Mouse (Mus musculus) kidney, embryonic 15.5 days (tissue): ENCODE measurements around the gene C1ql4. TPM values are rescaled to one million over a fixed set of nuclear protein-coding genes. Genes with fewer than 3 reads are reported as not detected.

Experiments used
- ATAC-seq: fragments of 200-750 bp; cut with Nextera tagmentation; replicated peaks from 2 replicates; pipeline ENCODE4 v1.8.0; 2017; ENCODE audit warnings: moderate TSS enrichment; ENCODE audit not compliant: low FRiP score
- H3K27ac ChIP-seq: fragments of 300-500 bp; sonication (generic); 2 replicates; pipeline ENCODE4 v1.5.1; 2015; ENCODE audit warnings: mild to moderate bottlenecking, inconsistent platforms
- H3K27me3 ChIP-seq: fragments of 300-500 bp; sonication (generic); 2 replicates; pipeline ENCODE4 v1.6.1; 2015; ENCODE audit warnings: inconsistent platforms
- H3K36me3 ChIP-seq: fragments of 300-500 bp; sonication (generic); 2 replicates; pipeline ENCODE4 v1.6.1; 2015; ENCODE audit warnings: inconsistent platforms
- H3K4me1 ChIP-seq: fragments of 300-500 bp; sonication (generic); 2 replicates; pipeline ENCODE4 v1.6.1; 2015; ENCODE audit warnings: inconsistent platforms
- H3K4me2 ChIP-seq: fragments of 300-500 bp; sonication (generic); 2 replicates; pipeline ENCODE4 v1.6.1; 2015; ENCODE audit warnings: moderate library complexity, mild to moderate bottlenecking, inconsistent platforms
- H3K4me3 ChIP-seq: fragments of 300-500 bp; sonication (generic); replicated peaks from 2 replicates; pipeline ENCODE4 v1.5.1; 2015; ENCODE audit warnings: mild to moderate bottlenecking, inconsistent platforms
- H3K9ac ChIP-seq: fragments of 300-500 bp; sonication (generic); 2 replicates; pipeline ENCODE4 v1.6.1; 2015; ENCODE audit warnings: mild to moderate bottlenecking, inconsistent platforms
- H3K9me3 ChIP-seq: fragments of 300-500 bp; sonication (generic); replicated peaks from 2 replicates; pipeline ENCODE4 v1.6.1; 2016; ENCODE audit warnings: inconsistent platforms
- WGBS: fragments of 180-500 bp; shearing (Covaris S2); methylation state at CpG from one replicate; pipeline ENCODE4 v1.1.7; 2015; ENCODE audit warnings: mixed read lengths; 5-methylcytosine and 5-hydroxymethylcytosine counted together
- polyA plus RNA-seq: library from polyadenylated mRNA; unstranded; fragments of >200 nt; fragmentation: Nextera tagmentation; extraction: Ambion mirVana; gene quantifications from 2 replicates; pipeline ENCODE4 v1.2.1, GENCODE M21; 2015

Gene C1ql4
- polyA plus RNA-seq, 1 experiment from 2014 or later, result 1.1 TPM

DNA sequence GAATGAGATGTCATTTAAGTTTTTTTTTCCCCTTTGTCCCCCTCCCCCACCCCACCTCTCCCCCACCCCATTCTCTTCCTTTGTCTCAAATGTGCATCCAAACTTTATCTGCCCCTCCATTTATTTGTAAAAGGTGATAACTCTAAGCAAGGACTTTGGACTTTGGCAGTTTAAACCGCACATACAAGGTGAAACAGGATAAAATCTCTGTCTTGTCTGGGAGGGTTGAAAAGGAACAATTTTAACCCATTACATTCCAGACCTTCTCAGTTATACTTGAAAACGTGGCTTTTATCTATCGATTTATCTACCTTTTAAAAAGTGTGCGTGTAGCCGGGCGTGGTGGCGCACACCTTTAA, 27.4 kb upstream of the C1ql4 start:
- H3K27me3 ChIP-seq, result no peaks in the 10 kb centered on the region
- H3K9me3 ChIP-seq, result no peaks in the 10 kb centered on the region
- H3K4me2 ChIP-seq, result no peak overlapping the region
- peaks cover 17% of the 10 kb centered on the region for H3K4me1 ChIP-seq
- no peaks in the 10 kb centered on the region for H3K36me3 ChIP-seq
- ATAC-seq, result no peak
- H3K27ac ChIP-seq, result no peak overlapping the region
- no peak overlapping the region for H3K4me3 ChIP-seq
- H3K9ac ChIP-seq, result no peak overlapping the region
- WGBS, result 79% methylated on average over 7 of the region's 7 CpGs

DNA sequence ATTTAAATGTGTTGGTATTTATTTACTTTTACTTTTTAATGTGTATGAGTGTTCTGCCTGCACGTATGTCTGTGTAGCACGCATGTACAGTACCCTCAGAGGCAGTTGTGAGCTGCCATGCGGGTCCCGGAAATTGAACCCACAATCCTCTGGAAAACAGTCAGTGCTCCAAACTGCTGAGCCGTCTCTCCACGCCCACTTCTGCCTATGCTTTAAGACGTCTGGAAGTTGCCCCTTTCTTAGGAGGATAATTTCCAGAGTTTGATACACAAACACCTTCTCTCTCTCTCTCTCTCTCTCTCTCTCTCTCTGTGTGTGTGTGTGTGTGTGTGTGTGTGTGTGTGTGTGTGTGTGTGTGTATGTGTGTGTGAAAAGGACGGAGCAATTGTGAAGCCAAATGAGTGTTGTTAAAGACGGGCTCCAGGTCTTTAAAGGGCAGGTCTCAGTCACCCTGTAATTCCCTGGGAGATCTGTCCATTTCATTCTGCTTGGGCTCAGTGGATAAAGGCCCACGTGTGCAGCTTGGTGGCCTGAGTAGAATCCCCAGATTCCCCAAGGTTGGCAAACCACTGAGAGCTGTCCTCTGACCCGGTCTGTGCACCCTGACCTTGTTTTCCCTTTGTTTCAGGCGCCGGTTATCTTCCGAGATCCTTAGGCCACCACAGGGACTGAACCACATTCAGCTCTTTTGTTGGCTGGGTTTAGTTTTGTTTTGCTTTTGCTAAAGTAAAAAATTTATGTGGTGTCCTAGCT, 26.9 kb upstream of the C1ql4 start:
- no peaks in the 10 kb centered on the region for H3K27me3 ChIP-seq
- 56% methylated on average over 14 of the region's 14 CpGs for WGBS
- no peaks in the 10 kb centered on the region for H3K36me3 ChIP-seq
- peaks cover 14% of the 10 kb centered on the region for H3K4me1 ChIP-seq
- H3K4me2 ChIP-seq, result no peak overlapping the region
- H3K9me3 ChIP-seq, result no peaks in the 10 kb centered on the region
- no peak for ATAC-seq
- H3K9ac ChIP-seq, result no peak overlapping the region
- H3K27ac ChIP-seq, result no peak overlapping the region
- H3K4me3 ChIP-seq, result no peak overlapping the region

DNA sequence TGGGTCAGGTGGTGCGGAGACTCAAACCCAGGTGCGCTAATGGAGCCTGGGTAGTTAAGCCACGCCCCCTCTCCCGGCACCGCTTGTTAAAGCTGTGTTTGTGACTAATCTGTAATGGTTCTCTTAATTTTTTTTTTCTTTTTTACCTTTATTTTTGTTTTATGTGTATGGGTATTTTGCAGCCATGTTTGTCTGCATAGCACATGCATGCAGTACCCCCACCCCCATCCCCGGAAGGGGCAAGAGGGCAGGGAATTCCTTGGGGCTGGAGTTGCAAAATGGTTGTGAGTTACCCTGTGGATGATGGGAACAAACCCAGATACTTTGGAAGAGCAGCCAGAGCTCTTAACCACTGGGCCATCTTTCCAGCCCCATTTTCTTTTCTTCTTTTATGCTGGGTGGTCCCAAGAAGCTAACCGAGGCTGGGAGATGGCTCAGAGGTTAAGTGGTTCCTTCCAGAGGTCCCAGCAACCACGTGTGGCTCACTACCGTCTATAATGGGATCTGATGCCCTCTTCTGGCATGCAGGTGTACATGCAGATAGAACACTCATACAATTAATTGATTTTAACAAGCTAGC, 25.9 kb upstream of the C1ql4 start:
- Histone ChIP-seq H3K4me3 (peak overlapping the region; percentile 17; the same call in 1 of the 2 replicates), H3K36me3 (no peaks in the 10 kb centered on the region), H3K4me2 (peak overlapping the region; percentile 47), H3K9ac (no peak overlapping the region), H3K4me1 (peaks cover 14% of the 10 kb centered on the region), H3K27ac (no peak overlapping the region), H3K27me3 (no peaks in the 10 kb centered on the region), H3K9me3 (no peaks in the 10 kb centered on the region)
- WGBS, result 5% methylated on average over 9 of the region's 9 CpGs
- no peak for ATAC-seq

DNA sequence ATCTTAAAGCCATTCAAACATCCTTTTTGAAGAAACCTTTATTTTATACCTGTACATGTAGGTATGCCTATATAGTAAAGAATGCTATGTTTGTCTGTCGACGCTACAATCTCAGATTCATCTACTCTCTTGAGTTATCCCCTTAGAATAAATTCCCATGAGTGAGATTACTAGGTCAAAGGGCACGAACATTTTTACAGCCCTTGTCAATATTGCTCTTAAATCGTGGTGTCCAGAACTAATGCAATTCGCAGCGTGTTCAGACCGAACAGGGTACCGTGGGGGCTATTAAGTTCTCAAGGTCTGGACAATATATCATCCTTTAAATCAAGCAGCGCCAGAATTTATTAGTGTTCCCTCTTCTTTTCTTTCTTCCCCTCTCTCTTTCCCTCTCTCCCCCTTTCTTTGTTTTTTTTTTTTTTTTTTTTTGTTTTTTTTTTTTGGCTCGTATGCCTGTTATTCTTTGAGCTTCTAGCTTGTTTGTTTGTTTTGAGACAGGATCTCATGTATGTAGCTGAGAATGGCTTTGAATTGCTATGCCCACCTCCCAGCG, 25.3 kb upstream of the C1ql4 start:
- H3K4me2 ChIP-seq, result peak overlapping the region; percentile 47
- no peak overlapping the region for H3K27ac ChIP-seq
- 29% methylated on average over 11 of the region's 11 CpGs for WGBS
- no peak for ATAC-seq
- no peaks in the 10 kb centered on the region for H3K36me3 ChIP-seq
- peak overlapping the region; percentile 17; the same call in 1 of the 2 replicates for H3K4me3 ChIP-seq
- no peak overlapping the region for H3K9ac ChIP-seq
- H3K27me3 ChIP-seq, result no peaks in the 10 kb centered on the region
- H3K9me3 ChIP-seq, result no peaks in the 10 kb centered on the region
- H3K4me1 ChIP-seq, result peaks cover 14% of the 10 kb centered on the region

DNA sequence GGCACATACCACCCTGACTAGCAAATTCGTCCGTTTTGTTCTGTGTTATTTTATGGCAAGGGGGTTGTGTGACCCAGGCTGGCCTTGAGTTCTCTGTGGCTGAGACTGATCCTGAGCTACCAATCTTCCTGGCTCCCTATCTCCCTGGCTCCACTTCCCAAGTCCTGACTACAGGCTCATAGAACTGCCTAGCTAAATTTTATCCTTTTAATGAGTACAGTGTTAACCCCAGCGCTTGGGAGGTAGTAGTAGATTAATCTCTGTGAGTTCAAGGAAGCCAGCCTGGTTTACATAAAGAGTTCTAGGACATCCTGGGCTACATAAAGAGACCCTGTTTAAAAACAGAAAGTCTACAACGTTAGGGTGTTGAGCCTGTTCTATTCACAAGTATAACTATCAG, 24.2 kb upstream of the C1ql4 start:
- Histone ChIP-seq H3K4me3 (no peak overlapping the region), H3K27me3 (no peaks in the 10 kb centered on the region), H3K9ac (no peak overlapping the region), H3K36me3 (no peaks in the 10 kb centered on the region), H3K27ac (no peak overlapping the region), H3K9me3 (no peaks in the 10 kb centered on the region), H3K4me2 (no peak overlapping the region), H3K4me1 (peaks cover 12% of the 10 kb centered on the region)
- ATAC-seq, result no peak
- WGBS, result 44% methylated on average over 4 of the region's 4 CpGs

DNA sequence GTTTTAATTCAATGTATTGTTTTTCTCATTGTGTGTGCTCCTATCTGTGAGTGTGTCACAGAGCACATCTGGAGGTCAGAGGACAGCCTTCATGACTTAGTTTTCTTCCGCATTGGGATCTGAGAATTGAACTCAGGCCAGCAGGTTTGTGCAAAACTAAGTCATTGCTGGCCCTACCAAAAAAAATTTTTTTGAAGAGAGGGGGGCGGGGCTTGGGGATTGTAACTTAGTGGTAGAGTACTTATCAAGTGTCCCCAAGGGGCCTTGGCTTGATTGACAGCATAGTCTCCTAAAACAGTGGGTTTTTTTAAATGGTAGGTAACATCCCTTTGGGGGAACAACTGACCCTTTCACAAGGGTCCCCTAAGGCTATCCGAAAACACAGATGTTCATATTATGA, 23.5 kb upstream of the C1ql4 start:
- peaks cover 5% of the 10 kb centered on the region for H3K4me1 ChIP-seq
- H3K4me3 ChIP-seq, result no peak overlapping the region
- ATAC-seq, result no peak
- WGBS, result 80% methylated on average over 3 of the region's 3 CpGs
- H3K36me3 ChIP-seq, result no peaks in the 10 kb centered on the region
- H3K9me3 ChIP-seq, result no peaks in the 10 kb centered on the region
- no peak overlapping the region for H3K4me2 ChIP-seq
- no peaks in the 10 kb centered on the region for H3K27me3 ChIP-seq
- H3K9ac ChIP-seq, result no peak overlapping the region
- H3K27ac ChIP-seq, result no peak overlapping the region

DNA sequence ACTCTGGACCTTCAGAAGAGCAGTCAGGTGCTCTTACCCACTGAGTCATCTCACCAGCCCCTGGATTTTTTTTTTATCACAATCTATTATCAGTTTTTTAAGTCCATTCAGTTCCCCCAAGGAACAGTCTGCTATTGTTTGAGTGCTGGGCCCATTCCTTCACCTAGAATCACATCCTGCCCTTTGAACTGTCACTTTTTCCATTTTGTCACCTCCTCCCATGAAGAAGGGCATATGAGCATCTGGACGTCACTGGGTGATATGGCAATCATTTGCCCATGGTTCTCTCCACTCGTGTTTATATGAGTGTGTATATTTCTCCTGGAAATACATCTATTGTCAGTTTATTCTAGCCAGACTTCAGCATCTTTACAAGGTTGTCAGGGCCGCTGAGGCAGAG, 20.2 kb upstream of the C1ql4 start:
- H3K27me3 ChIP-seq, result no peaks in the 10 kb centered on the region
- H3K9me3 ChIP-seq, result no peaks in the 10 kb centered on the region
- no peak overlapping the region for H3K27ac ChIP-seq
- no peak overlapping the region for H3K4me3 ChIP-seq
- H3K9ac ChIP-seq, result no peak overlapping the region
- WGBS, result 84% methylated on average over 3 of the region's 3 CpGs
- 0 out of 2 replicates have a peak, but pooled peaks cover 3% of the 10 kb centered on the region for H3K4me1 ChIP-seq
- H3K36me3 ChIP-seq, result no peaks in the 10 kb centered on the region
- no peak overlapping the region for H3K4me2 ChIP-seq
- no peak for ATAC-seq

DNA sequence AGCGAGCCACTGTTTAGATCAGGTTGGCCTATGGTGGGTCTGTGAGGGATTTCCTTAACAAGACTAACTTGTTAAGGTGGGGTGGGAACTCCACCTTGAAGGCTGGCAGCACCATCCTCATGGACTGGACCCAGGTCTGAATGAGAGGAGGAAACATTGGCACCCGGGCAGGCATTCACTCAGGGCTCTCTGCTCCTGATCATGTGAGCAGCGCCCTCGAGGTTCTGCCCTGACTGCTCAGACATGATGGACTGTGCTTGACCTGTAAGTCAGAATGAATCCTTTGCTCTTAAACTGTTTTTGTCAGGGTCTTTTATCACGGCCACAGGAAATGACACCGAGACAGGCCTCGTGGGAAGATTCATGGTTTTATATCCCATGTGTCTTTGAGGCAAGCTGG, 17.6 kb upstream of the C1ql4 start:
- H3K4me1 ChIP-seq, result 0 out of 2 replicates have a peak, but pooled peaks cover 3% of the 10 kb centered on the region
- no peak overlapping the region for H3K27ac ChIP-seq
- peaks cover 5% of the 10 kb centered on the region; the same call in 1 of the 2 replicates for H3K27me3 ChIP-seq
- no peaks in the 10 kb centered on the region for H3K9me3 ChIP-seq
- WGBS, result 29% methylated on average over 7 of the region's 7 CpGs
- H3K36me3 ChIP-seq, result no peaks in the 10 kb centered on the region
- no peak overlapping the region for H3K9ac ChIP-seq
- no peak overlapping the region for H3K4me3 ChIP-seq
- no peak overlapping the region for H3K4me2 ChIP-seq
- no peak for ATAC-seq

DNA sequence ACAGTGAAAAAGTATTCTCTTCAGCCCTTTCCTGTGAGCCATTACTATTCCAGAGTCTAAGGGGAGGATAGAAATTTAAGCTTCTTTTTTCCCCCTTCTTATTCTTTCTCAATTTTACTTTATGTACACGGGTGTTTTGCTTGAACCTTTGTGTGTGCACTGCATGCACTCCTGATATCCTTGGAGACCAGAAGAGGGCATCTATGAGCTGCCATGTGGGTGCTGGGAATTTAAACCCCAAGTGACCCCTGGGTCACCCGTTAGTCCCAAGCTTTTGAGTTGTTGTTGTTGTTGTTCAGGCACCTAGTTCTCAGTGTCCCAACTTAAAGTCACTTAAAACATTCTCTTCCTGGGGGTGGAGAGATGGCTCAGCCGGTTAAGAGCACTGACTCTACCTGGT, 12.4 kb upstream of the C1ql4 start:
- H3K9me3 ChIP-seq, result no peaks in the 10 kb centered on the region
- H3K27me3 ChIP-seq, result peaks cover 51% of the 10 kb centered on the region
- WGBS, result 52% methylated on average over 3 of the region's 3 CpGs
- H3K4me3 ChIP-seq, result 0 out of 2 replicates have a peak overlapping the region, but pooled peaks have one; percentile 40
- peaks cover 47% of the 10 kb centered on the region for H3K4me1 ChIP-seq
- peak overlapping the region; percentile 67; the same call in 1 of the 2 replicates for H3K4me2 ChIP-seq
- H3K36me3 ChIP-seq, result no peaks in the 10 kb centered on the region
- H3K9ac ChIP-seq, result no peak overlapping the region
- ATAC-seq, result no peak
- no peak overlapping the region for H3K27ac ChIP-seq

DNA sequence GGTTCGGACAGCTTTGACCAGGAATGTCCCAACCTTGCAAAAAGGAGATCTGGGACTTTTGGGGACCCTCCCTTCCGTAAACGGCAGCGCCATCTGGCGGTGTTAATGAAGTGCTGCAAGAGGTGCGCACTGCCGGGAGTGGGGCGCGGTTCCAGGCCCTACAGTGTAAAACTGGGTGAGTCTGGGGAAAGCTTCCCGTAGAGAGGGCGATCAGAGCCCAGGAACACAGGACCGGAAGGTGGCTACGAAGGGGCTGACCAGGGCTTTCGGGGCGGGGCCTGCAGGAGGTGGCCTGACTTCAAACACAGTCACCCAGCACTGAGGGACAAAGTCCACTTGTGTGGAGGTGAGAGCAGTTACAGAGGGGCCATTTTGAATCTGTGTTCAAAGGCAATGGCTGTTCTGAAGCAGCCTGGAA, 11.5 kb upstream of the C1ql4 start:
- no peaks in the 10 kb centered on the region for H3K9me3 ChIP-seq
- peaks cover 57% of the 10 kb centered on the region for H3K27me3 ChIP-seq
- ATAC-seq, result peak; percentile 60
- WGBS, result 1% methylated on average over 15 of the region's 15 CpGs
- H3K4me2 ChIP-seq, result peak overlapping the region; percentile 67
- peak overlapping the region; percentile 70 for H3K27ac ChIP-seq
- H3K4me3 ChIP-seq, result peak overlapping the region; percentile 40
- peaks cover 53% of the 10 kb centered on the region for H3K4me1 ChIP-seq
- H3K36me3 ChIP-seq, result no peaks in the 10 kb centered on the region
- no peak overlapping the region for H3K9ac ChIP-seq

DNA sequence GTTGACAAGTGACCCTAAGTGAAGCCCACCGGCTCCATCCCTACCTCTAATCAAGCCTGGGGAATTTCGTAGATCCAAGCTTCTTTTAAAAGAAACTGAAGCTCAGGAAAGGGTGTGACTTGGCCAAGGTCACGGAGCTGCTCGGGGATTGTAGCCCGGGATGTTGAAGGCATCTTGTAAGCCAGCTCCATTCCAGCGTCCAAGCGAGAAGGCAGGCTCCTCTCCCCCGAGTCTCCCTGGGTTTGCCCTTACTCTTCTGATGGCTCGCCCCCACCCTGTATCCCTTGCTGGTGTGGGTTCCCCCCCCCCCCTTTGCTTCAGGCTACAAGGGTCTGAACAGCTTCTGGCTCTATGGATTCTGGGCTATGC, 10.9 kb upstream of the C1ql4 start:
- Histone ChIP-seq H3K4me2 (peak overlapping the region; percentile 67), H3K4me1 (peaks cover 59% of the 10 kb centered on the region), H3K4me3 (peak overlapping the region; percentile 40), H3K27me3 (peaks cover 63% of the 10 kb centered on the region), H3K36me3 (no peaks in the 10 kb centered on the region), H3K9me3 (no peaks in the 10 kb centered on the region), H3K27ac (0 out of 2 replicates have a peak overlapping the region, but pooled peaks have one; percentile 70), H3K9ac (no peak overlapping the region)
- WGBS, result 2% methylated on average over 9 of the region's 9 CpGs
- ATAC-seq, result no peak

DNA sequence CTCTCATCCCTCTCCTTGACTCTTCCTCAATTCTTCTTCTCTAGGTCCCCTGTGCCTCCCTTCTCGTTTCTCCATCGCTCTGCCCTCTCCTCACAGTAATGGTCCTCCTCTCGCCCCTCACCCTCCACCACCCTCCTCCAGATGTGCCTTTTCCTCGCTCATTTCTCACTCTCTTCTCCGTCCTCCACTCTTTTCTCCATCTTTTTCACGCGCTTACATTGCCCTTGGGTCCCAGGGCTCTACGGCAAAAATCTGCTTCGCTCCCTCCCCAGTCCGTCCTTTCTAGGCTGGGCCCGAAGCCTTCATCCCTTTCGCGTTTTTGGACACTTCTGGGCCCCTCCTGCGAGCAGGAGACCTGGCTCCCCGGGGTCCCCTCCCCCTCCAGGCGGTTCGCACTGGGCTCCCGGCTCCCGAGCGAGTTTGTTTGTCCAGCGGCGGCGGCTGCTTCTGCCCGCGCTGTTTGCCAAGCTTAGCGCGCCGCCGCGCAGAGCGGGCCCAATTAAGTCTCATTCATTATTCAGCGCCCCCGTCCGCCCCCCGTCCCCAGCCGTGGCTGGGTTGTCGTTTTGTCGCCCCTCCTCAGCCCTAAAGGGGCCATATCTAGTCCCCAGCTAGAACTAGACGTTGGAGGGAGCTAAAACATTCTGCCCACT, 10.3 kb upstream of the C1ql4 start:
- no peak for ATAC-seq
- under 1% methylated on average over 39 of the region's 39 CpGs for WGBS
- Histone ChIP-seq H3K4me2 (peak overlapping the region; percentile 67), H3K4me3 (peak overlapping the region; percentile 40), H3K4me1 (peaks cover 64% of the 10 kb centered on the region), H3K27ac (peak overlapping the region; percentile 82; the same call in 1 of the 2 replicates), H3K36me3 (no peaks in the 10 kb centered on the region), H3K9ac (0 out of 2 replicates have a peak overlapping the region, but pooled peaks have one; percentile 42), H3K27me3 (peaks cover 68% of the 10 kb centered on the region), H3K9me3 (no peaks in the 10 kb centered on the region)
